Mouse (Mus musculus): Measurements from ENCODE around the gene Abhd2.

DNA sequence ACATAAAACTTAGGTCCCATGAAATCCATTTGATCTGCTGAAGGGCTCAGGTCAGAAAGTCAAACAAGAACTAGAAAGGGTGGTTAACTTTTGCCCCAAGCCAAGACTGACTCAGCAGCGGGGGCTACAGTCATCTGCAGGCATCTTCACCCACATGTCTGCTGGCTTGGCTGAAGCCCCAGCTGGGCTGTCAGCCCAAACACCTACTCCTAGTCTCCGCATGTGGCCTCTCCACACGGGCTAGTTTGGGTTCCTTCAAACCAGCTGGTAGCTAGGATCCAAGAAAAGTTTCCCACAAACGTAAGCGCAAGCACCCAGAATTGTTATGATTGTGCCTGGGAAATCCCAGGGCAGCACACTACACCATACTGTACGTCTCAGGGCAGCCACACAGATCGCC is 17.6 kb upstream of the Abhd2 start:
- TF ChIP-seq CTCF (IDR thresholded peaks at IDR 0.05; ENCODE audit: borderline replicate concordance, insufficient read depth, low read length) (no peak), POLR2A (IDR thresholded peaks at IDR 0.05; ENCODE audit: low read depth, low read length) (no peak)
